Mouse (Mus musculus): Measurements from ENCODE around the gene Pik3r5. TPM values are rescaled to one million over a fixed set of nuclear protein-coding genes. Genes with fewer than 3 reads are reported as not detected.

The Pik3r5 gene
- polyA plus RNA-seq, 1 experiment from 2014 or later = 0.30 TPM

GRCm38 (mm10) chr11:68545172-68545571 lies 113.3 kb downstream of the Pik3r5 start:
- Histone ChIP-seq H3K4me1 (ENCODE audit: insufficient read depth) (no peaks in the 10 kb centered on the region), H3K27me3 (ENCODE audit: insufficient read depth, low read length) (no peaks in the 10 kb centered on the region), H3K36me3 (ENCODE audit: insufficient read depth) (no peaks in the 10 kb centered on the region), H3K9me3 (ENCODE audit: low read depth, low read length) (no peaks in the 10 kb centered on the region), H3K27ac (ENCODE audit: low read depth) (no peak overlapping the region; the same call in 1 of the 2 replicates), H3K4me2 (no peak overlapping the region), H3K9ac (no peak overlapping the region), H3K4me3 (ENCODE audit: low read depth, low read length) (no peak overlapping the region)
- ATAC-seq (ENCODE audit: insufficient read depth) = no peak
- 40% methylated on average over 7 of the region's 7 CpGs for WGBS
- DNase-seq = no peak
- no peak for TF ChIP-seq CTCF (IDR thresholded peaks at IDR 0.05; ENCODE audit: low read depth)

DNA sequence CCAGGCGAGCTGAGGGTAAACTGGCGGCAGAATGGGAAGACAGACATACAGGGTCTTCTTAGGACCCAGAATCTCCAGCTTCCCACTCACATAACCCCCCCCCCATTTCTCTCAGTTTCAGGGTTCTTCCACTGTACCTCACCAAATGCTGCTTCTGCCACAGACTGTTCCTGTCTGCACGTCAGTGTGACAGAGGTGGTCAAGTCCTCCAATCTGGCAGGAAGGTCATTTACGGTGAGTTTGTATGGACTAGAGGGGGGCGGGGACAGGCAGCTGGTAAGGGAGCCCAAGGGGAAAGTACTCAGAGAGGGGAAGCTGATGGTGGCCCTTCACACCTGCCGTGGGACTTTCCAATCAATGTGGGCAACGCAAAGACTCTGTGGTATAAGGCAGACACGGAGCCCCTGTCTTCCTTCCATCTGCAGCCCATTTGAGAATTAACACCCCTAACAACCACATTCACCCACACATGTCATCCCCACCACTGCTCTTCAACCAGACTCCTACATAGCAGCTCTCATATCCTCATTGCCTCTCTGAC lies 113.8 kb downstream of the Pik3r5 start:
- Histone ChIP-seq H3K36me3 (ENCODE audit: insufficient read depth) (no peaks in the 10 kb centered on the region), H3K9ac (no peak overlapping the region), H3K4me2 (no peak overlapping the region), H3K27ac (ENCODE audit: low read depth) (no peak overlapping the region; the same call in 1 of the 2 replicates), H3K4me3 (ENCODE audit: low read depth, low read length) (no peak overlapping the region), H3K27me3 (ENCODE audit: insufficient read depth, low read length) (no peaks in the 10 kb centered on the region), H3K4me1 (ENCODE audit: insufficient read depth) (no peaks in the 10 kb centered on the region), H3K9me3 (ENCODE audit: low read depth, low read length) (no peaks in the 10 kb centered on the region)
- ATAC-seq (ENCODE audit: insufficient read depth) (no peak), DNase-seq (no peak)
- 71% methylated on average over 8 of the region's 8 CpGs for WGBS
- no peak for TF ChIP-seq CTCF (IDR thresholded peaks at IDR 0.05; ENCODE audit: low read depth)

Other genes starting within 250 kb of the Pik3r5 start
- gene Ntn1, start 31.3 kb upstream of the Pik3r5 start, polyA plus RNA-seq (2014; fragmentation: Nextera tagmentation; extraction: Ambion mirVana) = 2.5 and 3.2 TPM in 2 replicates
- 4.3 and 5.6 TPM in 2 replicates for gene Pik3r6, start 70.9 kb downstream of the Pik3r5 start, polyA plus RNA-seq (2014; fragmentation: Nextera tagmentation; extraction: Ambion mirVana)
- gene Mfsd6l, start 124.1 kb downstream of the Pik3r5 start, polyA plus RNA-seq (2014; fragmentation: Nextera tagmentation; extraction: Ambion mirVana) = 1.5 TPM in 2 replicates
- 0.70 and 1.2 TPM in 2 replicates for gene Ccdc42, start 154.9 kb downstream of the Pik3r5 start, polyA plus RNA-seq (2014; fragmentation: Nextera tagmentation; extraction: Ambion mirVana)